Mouse (Mus musculus): ENCODE measurements at regions not wholly inside any gene's neighbourhood (a gene's known extent, or its start where the extent isn't known, plus 50 kb on each side); places are given as distances from the start of the nearest gene placed in this dataset.
A peak's percentile ranks its signal among the peaks of the same experiment; 100 is the strongest.

- Histone ChIP-seq H3K27me3 (no peaks in the 10 kb centered on the region), H3K27ac (replicated peaks) (no peak overlapping the region), H3K4me1 (replicated peaks) (no peaks in the 10 kb centered on the region; the same call in 1 of the 2 replicates), H3K4me2 (no peak overlapping the region), H3K36me3 (no peaks in the 10 kb centered on the region), H3K4me3 (no peak overlapping the region), H3K9me3 (no peaks in the 10 kb centered on the region), H3K9ac (no peak overlapping the region)
- no peak for ATAC-seq (ENCODE audit: low FRiP score, low read depth)
- 76% methylated on average over 3 of the region's 3 CpGs for WGBS
Measured at GRCm38 (mm10) chr15:13285355-13285754, 111.9 kb upstream of the Cdh6 start.

GRCm38 (mm10) chr15:13284219-13284618 lies 110.7 kb upstream of the Cdh6 start:
- WGBS = 85% methylated on average over 2 of the region's 2 CpGs
- no peaks in the 10 kb centered on the region; the same call in 1 of the 2 replicates for H3K4me1 ChIP-seq (replicated peaks)
- no peak for ATAC-seq (ENCODE audit: low FRiP score, low read depth)
- no peaks in the 10 kb centered on the region for H3K9me3 ChIP-seq
- H3K4me2 ChIP-seq = no peak overlapping the region
- H3K4me3 ChIP-seq = no peak overlapping the region
- H3K36me3 ChIP-seq = no peaks in the 10 kb centered on the region
- H3K27me3 ChIP-seq = no peaks in the 10 kb centered on the region
- H3K9ac ChIP-seq = no peak overlapping the region
- H3K27ac ChIP-seq (replicated peaks) = no peak overlapping the region

- no peaks in the 10 kb centered on the region for H3K9me3 ChIP-seq
- no peak overlapping the region for H3K9ac ChIP-seq
- no peaks in the 10 kb centered on the region; the same call in 1 of the 2 replicates for H3K4me1 ChIP-seq (replicated peaks)
- no peak overlapping the region for H3K27ac ChIP-seq (replicated peaks)
- H3K27me3 ChIP-seq = no peaks in the 10 kb centered on the region
- H3K4me2 ChIP-seq = no peak overlapping the region
- no peak overlapping the region for H3K4me3 ChIP-seq
- no peak for ATAC-seq (ENCODE audit: low FRiP score, low read depth)
- no peaks in the 10 kb centered on the region for H3K36me3 ChIP-seq
- 86% methylated on average over 5 of the region's 5 CpGs for WGBS
Measured at GRCm38 (mm10) chr15:13283106-13283505, 109.6 kb upstream of the Cdh6 start.

- H3K4me3 ChIP-seq = no peak overlapping the region
- ATAC-seq (ENCODE audit: low FRiP score, low read depth) = no peak
- no peak overlapping the region for H3K27ac ChIP-seq (replicated peaks)
- no peak overlapping the region for H3K4me2 ChIP-seq
- no peaks in the 10 kb centered on the region for H3K36me3 ChIP-seq
- no peaks in the 10 kb centered on the region for H3K27me3 ChIP-seq
- peaks cover 3% of the 10 kb centered on the region; the same call in 1 of the 2 replicates for H3K4me1 ChIP-seq (replicated peaks)
- 72% methylated on average over 8 of the region's 8 CpGs for WGBS
- no peak overlapping the region for H3K9ac ChIP-seq
- no peaks in the 10 kb centered on the region for H3K9me3 ChIP-seq
Measured at GRCm38 (mm10) chr15:13276909-13277235, 103.4 kb upstream of the Cdh6 start.

- 61% methylated on average over 5 of the region's 5 CpGs for WGBS
- Histone ChIP-seq H3K36me3 (no peaks in the 10 kb centered on the region), H3K4me1 (replicated peaks) (peaks cover 3% of the 10 kb centered on the region; the same call in 1 of the 2 replicates), H3K27ac (replicated peaks) (no peak overlapping the region), H3K9me3 (no peaks in the 10 kb centered on the region), H3K4me3 (no peak overlapping the region), H3K27me3 (no peaks in the 10 kb centered on the region), H3K4me2 (no peak overlapping the region), H3K9ac (no peak overlapping the region)
- no peak for ATAC-seq (ENCODE audit: low FRiP score, low read depth)
Measured at GRCm38 (mm10) chr15:13276225-13276908, 102.9 kb upstream of the Cdh6 start.

GRCm38 (mm10) chr15:13275326-13275725 lies 101.9 kb upstream of the Cdh6 start:
- no peak overlapping the region for H3K4me2 ChIP-seq

GRCm38 (mm10) chr15:13274366-13275067 lies 101.0 kb upstream of the Cdh6 start:
- 92% methylated on average over 5 of the region's 5 CpGs for WGBS
- ATAC-seq (ENCODE audit: low FRiP score, low read depth) = no peak

More at GRCm38 (mm10) chr15:13275326-13275725, 101.9 kb upstream of the Cdh6 start:
- peaks cover 3% of the 10 kb centered on the region; the same call in 1 of the 2 replicates for H3K4me1 ChIP-seq (replicated peaks)
- no peak overlapping the region for H3K4me3 ChIP-seq
- WGBS = 9% methylated on average over 5 of the region's 5 CpGs
- no peak overlapping the region for H3K9ac ChIP-seq
- no peak for ATAC-seq (ENCODE audit: low FRiP score, low read depth)
- no peak overlapping the region for H3K27ac ChIP-seq (replicated peaks)
- H3K36me3 ChIP-seq = no peaks in the 10 kb centered on the region
- H3K9me3 ChIP-seq = no peaks in the 10 kb centered on the region
- no peaks in the 10 kb centered on the region for H3K27me3 ChIP-seq

GRCm38 (mm10) chr15:13246053-13246696 lies 72.7 kb upstream of the Cdh6 start:
- no peaks in the 10 kb centered on the region for H3K36me3 ChIP-seq
- H3K4me3 ChIP-seq = no peak overlapping the region
- no peak overlapping the region for H3K4me2 ChIP-seq
- WGBS = 87% methylated on average over 11 of the region's 11 CpGs
- no peak overlapping the region for H3K27ac ChIP-seq (replicated peaks)
- 0 out of 2 replicates have a peak, but pooled peaks cover 4% of the 10 kb centered on the region for H3K4me1 ChIP-seq (replicated peaks)
- H3K9me3 ChIP-seq = no peaks in the 10 kb centered on the region
- no peak for ATAC-seq (ENCODE audit: low FRiP score, low read depth)
- H3K27me3 ChIP-seq = no peaks in the 10 kb centered on the region
- no peak overlapping the region for H3K9ac ChIP-seq

More at GRCm38 (mm10) chr15:13274366-13275067, 101.0 kb upstream of the Cdh6 start:
- Histone ChIP-seq H3K4me2 (no peak overlapping the region), H3K27me3 (no peaks in the 10 kb centered on the region), H3K27ac (replicated peaks) (no peak overlapping the region), H3K4me1 (replicated peaks) (peaks cover 3% of the 10 kb centered on the region; the same call in 1 of the 2 replicates), H3K9me3 (no peaks in the 10 kb centered on the region), H3K9ac (no peak overlapping the region), H3K4me3 (no peak overlapping the region), H3K36me3 (no peaks in the 10 kb centered on the region)

GRCm38 (mm10) chr15:13244306-13244705 lies 70.8 kb upstream of the Cdh6 start:
- no peak overlapping the region for H3K4me3 ChIP-seq
- 33% methylated on average over 14 of the region's 14 CpGs for WGBS
- no peak overlapping the region for H3K27ac ChIP-seq (replicated peaks)

GRCm38 (mm10) chr15:13243561-13243960 lies 70.1 kb upstream of the Cdh6 start:
- Histone ChIP-seq H3K36me3 (no peaks in the 10 kb centered on the region), H3K27ac (replicated peaks) (no peak overlapping the region), H3K4me1 (replicated peaks) (0 out of 2 replicates have a peak, but pooled peaks cover 4% of the 10 kb centered on the region), H3K4me3 (no peak overlapping the region), H3K9ac (no peak overlapping the region), H3K27me3 (no peaks in the 10 kb centered on the region), H3K9me3 (no peaks in the 10 kb centered on the region), H3K4me2 (no peak overlapping the region)
- no peak for ATAC-seq (ENCODE audit: low FRiP score, low read depth)
- WGBS = 76% methylated on average over 4 of the region's 4 CpGs

More at GRCm38 (mm10) chr15:13244306-13244705, 70.8 kb upstream of the Cdh6 start:
- no peak overlapping the region for H3K9ac ChIP-seq
- H3K36me3 ChIP-seq = no peaks in the 10 kb centered on the region
- peak overlapping the region; percentile 36 for H3K4me2 ChIP-seq
- 0 out of 2 replicates have a peak, but pooled peaks cover 4% of the 10 kb centered on the region for H3K4me1 ChIP-seq (replicated peaks)
- H3K9me3 ChIP-seq = no peaks in the 10 kb centered on the region
- H3K27me3 ChIP-seq = no peaks in the 10 kb centered on the region
- 0 out of 2 replicates have a peak, but pooled peaks have one; percentile 45 for ATAC-seq (ENCODE audit: low FRiP score, low read depth)

GRCm38 (mm10) chr15:13240931-13241330 lies 67.5 kb upstream of the Cdh6 start:
- H3K27me3 ChIP-seq = no peaks in the 10 kb centered on the region
- no peak for ATAC-seq (ENCODE audit: low FRiP score, low read depth)
- no peak overlapping the region for H3K27ac ChIP-seq (replicated peaks)
- H3K36me3 ChIP-seq = no peaks in the 10 kb centered on the region
- 53% methylated on average over 7 of the region's 7 CpGs for WGBS
- H3K4me1 ChIP-seq (replicated peaks) = 0 out of 2 replicates have a peak, but pooled peaks cover 4% of the 10 kb centered on the region
- no peaks in the 10 kb centered on the region for H3K9me3 ChIP-seq
- no peak overlapping the region for H3K9ac ChIP-seq
- no peak overlapping the region for H3K4me3 ChIP-seq
- no peak overlapping the region for H3K4me2 ChIP-seq
